12 mouse cellular contexts compared by ENCODE assay signal in genomic region chr10:89424217-89424616, GRCm38 (mm10).
"Had no signal": no experiment of that assay in that cellular context is flagged by ENCODE, and none has a peak within 500 bp of the region (broad histone marks: within the 10 kb centered on the region; RNA-seq: fewer than 3 reads in every experiment).

No protein-coding gene starts in this region.

- H3K4me2 ChIP-seq: lung, embryonic 15.5 days; midbrain, embryonic 11.5 days; midbrain, embryonic 13.5 days; midbrain, embryonic 15.5 days; neural tube, embryonic 12.5 days had no signal

- H3K27me3 ChIP-seq: lung, embryonic 15.5 days; megakaryocyte, embryonic 14.5 days; midbrain, embryonic 15.5 days; neural tube, embryonic 12.5 days had no signal

- DNase-seq: lung, adult 2 months; lung, postnatal 14 days; lung, postnatal 36 days; right cerebral cortex, postnatal 14 days had no signal

- H3K9ac ChIP-seq: lung, embryonic 15.5 days; midbrain, embryonic 13.5 days; midbrain, embryonic 15.5 days; neural tube, embryonic 12.5 days had no signal

- ATAC-seq: lung, postnatal 0 days; midbrain, embryonic 13.5 days had no signal

- H3K36me3 ChIP-seq: midbrain, embryonic 15.5 days; neural tube, embryonic 12.5 days had no signal

- H3K27ac ChIP-seq: lung, embryonic 15.5 days; macrophage; midbrain, embryonic 13.5 days; neural tube, embryonic 12.5 days had no signal

- H3K4me1 ChIP-seq: lung, embryonic 15.5 days; midbrain, embryonic 13.5 days; midbrain, embryonic 15.5 days; neural tube, embryonic 12.5 days had no signal

- H3K4me3 ChIP-seq: lung, embryonic 15.5 days; megakaryocyte, embryonic 14.5 days; midbrain, embryonic 13.5 days; midbrain, embryonic 15.5 days; neural tube, embryonic 12.5 days had no signal

- H3K9me3 ChIP-seq: lung, embryonic 15.5 days; megakaryocyte, embryonic 14.5 days; midbrain, embryonic 13.5 days; midbrain, embryonic 15.5 days; neural tube, embryonic 12.5 days had no signal
